Mouse (Mus musculus) lung, postnatal 4 days (tissue): ENCODE results near the gene Themis3.
"Not testable (repeated sequence)": the region's sequence is repeated elsewhere in the genome, so short reads cannot be mapped to it uniquely, and the experiment has no call there.

Source experiments
- DNase-seq, 2 experiments: peaks; one replicate each; pipeline ENCODE4 v3.0.0; 2021

Themis3 gene

GRCm38 (mm10) chr17:66558404-66559317 is 35.8 kb downstream of the Themis3 start:
- no peak for DNase-seq

DNA sequence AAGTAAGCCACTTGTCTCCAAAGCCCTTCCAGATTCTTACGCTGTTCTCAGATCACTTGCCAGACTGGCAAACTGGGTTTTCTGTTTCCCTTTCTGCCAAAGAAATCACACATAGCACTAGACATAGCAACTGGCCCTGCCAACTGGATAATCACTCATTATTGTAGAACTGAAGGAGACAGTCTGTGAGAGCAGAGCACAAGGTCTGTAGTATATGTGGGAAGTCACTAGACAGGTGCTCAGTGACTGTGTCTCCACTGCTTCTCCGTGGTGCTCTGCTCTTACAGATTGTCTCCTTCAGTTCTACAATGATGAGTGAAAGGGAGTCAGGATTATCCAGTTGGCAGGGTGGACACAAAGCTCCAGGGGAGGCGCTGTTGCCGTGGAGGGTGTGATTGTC is 41.7 kb downstream of the Themis3 start:
- DNase-seq = no peak

DNA sequence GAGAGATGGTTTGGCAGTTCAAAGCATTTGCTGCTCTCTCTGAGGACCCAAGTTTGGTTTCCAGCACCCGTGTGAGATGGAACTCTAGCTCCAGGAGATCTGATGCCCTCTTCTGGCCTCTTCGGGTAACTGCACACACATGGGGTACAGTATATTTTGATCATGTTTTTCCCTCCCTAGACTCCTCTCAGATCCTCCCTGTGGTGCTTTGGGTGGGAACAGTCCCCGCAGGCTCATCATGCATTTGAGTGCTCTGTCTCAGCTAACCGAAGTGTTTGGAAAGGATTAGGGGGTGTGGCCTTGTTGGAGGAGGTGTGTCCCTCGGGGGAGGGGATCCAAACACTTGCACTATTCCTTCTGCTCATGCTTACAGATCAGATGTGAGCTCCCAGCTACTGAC is 43.9 kb downstream of the Themis3 start:
- no peak for DNase-seq

DNA sequence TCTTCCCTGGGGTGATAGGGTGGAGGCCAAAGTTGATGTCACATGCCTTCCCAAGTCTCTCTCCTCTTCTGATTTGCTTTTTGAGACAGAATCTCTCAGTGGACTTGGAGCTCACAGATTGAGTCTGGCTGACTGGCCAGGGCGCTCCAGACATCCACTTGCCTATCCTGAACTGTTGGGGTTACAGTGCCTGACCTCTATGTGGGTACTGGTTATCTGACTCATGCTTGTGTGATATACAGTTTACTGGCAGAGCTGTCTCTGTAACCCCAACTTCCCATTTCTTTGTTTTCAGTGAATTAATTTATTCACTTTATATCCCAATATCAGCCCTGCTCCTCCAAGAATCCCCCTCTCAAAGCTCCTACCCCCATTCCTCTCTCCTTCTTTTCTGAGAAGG is 62.1 kb downstream of the Themis3 start:
- no peak for DNase-seq

- DNase-seq = no peak
Measured at GRCm38 (mm10) chr17:66523396-66523795, 71.0 kb downstream of the Themis3 start.

- not testable (repeated sequence) for DNase-seq
Measured at GRCm38 (mm10) chr17:66522631-66523030, 71.8 kb downstream of the Themis3 start.

GRCm38 (mm10) chr17:66519554-66520553 is 74.6 kb downstream of the Themis3 start, which contains the start of gene Rab12:
Gene Rab12 (minus strand): TSS chr17:66519729.
- DNase-seq = peak; percentile 93

- DNase-seq = peak; percentile 30 to 46
Measured at GRCm38 (mm10) chr17:66518877-66519553, 75.4 kb downstream of the Themis3 start.

DNA sequence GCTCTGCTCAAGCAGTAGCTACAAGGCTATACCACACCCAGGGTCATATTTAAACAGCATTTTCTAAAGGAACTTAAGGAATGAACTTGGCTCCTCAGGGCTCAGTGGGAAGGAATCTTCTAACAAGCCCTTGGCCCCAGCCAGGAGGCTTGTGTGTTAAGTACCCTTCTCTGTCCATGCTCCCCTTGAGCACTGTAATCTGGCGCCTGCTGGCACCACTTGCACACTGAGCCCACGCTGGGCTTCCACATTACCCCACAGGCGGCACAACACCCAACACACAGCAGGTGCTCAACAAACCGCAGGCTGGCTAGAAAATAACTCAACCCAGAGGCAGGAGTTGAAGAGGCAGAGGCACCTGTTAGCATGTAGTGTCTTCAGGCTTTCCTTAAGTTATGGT is 77.5 kb downstream of the Themis3 start:
- peak in 1 of 2 experiments; percentile 44 for DNase-seq

DNA sequence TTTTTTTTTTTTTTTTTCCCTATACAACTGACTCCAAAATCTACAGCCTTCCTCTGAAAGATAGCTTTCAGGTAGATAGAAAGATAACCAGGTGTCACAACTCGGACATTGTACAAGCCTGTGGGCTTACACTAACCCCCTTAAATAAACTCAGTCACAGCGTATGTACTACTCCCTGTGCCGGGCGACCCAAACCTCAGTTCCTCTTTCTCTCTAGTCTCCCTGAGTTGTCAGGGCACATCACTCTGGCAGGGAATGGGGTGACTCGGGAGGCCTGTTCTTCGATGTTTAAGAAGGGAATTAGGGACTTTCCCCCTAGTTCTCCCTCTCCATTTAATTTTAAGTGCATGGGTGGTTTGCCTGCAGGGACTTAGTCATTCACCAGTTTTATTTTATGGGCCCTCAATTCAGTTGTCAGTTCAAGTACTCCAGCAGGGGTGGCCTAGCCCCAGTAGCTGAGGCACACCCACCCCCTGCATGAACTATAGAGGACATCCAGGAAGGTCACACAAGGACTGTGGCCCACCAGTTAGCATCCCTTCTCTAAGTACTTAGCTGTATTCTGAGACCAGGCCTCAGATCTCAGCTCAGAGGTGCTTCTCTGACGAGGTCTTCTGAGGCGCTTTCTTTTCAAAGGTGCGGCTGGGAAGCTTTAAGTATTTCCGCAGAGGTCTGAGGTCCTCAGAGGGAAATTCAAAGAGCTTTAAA is 80.0 kb downstream of the Themis3 start:
- DNase-seq = no peak

- no peak for DNase-seq
Measured at GRCm38 (mm10) chr17:66512202-66512956, 82.0 kb downstream of the Themis3 start.

DNA sequence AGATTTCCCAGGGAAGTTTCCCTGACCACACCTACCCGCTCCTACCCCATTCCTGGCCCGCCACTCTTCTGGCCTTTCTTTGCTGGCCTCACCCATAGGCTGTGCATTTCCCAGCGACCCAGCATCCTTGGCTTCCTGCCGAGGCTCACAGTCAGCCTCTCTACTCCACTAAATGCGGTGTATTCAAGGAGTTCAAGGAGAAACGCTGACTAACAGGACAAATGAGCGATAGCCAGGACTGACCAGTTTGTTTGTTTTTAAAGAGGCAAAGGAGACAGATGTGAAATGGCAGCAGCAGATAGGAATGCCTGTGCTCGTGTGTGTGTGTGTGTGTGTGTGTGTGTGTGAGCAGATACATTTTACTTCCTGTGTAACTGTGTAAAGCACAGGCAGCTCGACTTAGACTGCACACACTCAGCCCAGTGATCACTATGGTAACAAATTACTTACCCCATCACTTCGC is 84.2 kb downstream of the Themis3 start:
- peak; percentile 68 to 81 for DNase-seq

DNA sequence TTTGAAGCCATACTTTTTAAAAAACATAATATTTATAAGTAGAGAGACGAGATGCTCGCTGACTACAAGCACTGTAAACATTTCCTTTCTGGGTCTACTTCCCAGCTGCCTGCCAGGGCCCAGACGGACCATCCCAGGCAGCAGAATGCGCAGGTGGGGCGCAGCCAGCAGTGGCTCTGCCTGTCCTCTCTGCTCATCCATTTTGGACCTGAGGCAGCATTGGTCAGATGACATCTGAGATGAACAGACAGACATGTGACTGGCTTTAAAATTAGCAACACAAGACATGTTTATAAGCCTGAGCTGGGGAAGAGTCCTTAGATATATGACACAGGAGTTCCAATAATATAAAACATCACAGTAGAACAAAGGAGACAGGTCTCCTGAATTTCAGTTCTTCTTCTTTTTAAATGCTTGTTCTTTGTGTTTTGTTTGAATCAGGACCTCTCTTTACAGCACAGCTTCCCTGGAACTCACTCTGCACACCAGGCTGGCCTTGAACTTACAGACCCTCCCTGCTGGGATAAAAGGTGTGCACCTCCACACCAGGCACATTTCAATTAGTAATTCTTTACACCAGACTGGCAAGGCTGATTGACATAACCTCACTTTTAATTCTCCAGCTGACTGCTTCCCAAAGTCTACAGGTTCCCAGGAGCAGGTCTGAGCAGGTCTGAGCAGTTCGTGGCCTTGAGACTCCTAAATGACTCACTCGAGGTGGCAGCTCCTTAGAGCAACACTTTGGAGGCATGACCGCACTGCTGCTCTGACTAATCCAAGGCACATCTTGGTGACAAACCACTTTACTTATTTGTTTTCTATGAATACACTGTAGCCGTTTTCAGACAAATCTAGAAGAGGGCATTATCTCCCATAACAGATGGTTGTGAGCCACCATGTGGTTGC is 87.1 kb downstream of the Themis3 start:
- DNase-seq = no peak

DNA sequence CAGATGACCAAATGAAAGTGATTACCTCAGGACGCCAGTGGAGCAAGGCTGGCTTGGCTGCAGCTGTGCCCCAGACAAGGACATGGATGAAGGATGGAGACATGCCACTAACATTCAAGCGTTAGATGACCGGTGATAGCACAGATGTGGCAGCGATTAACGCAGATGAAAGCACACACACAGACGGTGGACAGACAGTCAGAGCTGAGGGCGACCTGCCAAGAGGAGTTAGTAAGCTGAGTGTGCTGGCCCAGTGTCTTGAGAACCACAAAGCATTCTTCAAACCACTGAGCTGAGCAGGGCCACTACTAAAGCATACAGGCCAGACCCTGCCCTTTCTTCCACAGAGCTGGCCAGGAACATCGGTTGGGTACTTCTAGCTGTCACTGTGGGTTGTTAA is 89.5 kb downstream of the Themis3 start:
- DNase-seq = no peak
